Mouse (Mus musculus) CH12.LX (cell line): ENCODE results near the gene Gm20388. TPM values are rescaled to one million over a fixed set of nuclear protein-coding genes. Genes with fewer than 3 reads are reported as not detected.
A peak's percentile ranks its signal among the peaks of the same experiment; 100 is the strongest.

Experiments used
- DNase-seq: peaks from one replicate; pipeline ENCODE4 v3.0.0-alpha.2; 2013; ENCODE audit errors: extremely low read depth
- H3K27ac ChIP-seq: 2 replicates; pipeline ENCODE4 v1.5.1; 2012; ENCODE audit warnings: low read depth, mild to moderate bottlenecking, control low read depth, moderate library complexity; ENCODE audit not compliant: insufficient read depth
- H3K27me3 ChIP-seq: replicated peaks from 2 replicates; pipeline ENCODE3; 2012; ENCODE audit warnings: inconsistent platforms
- H3K36me3 ChIP-seq, 2 experiments: replicated peaks in 1 of 2; 2 replicates each; pipeline versions ENCODE3 to v1.6.1; 2012; ENCODE audit warnings: inconsistent platforms in 1 of 2, low read length in 1 of 2, mild to moderate bottlenecking in 1 of 2, mixed read lengths in 1 of 2, moderate library complexity in 1 of 2; ENCODE audit not compliant: control insufficient read depth in 1 of 2, insufficient read depth in 1 of 2
- H3K4me1 ChIP-seq, 2 experiments: 2 replicates each; pipeline ENCODE4 v1.6.1; 2012; ENCODE audit warnings: inconsistent platforms in 1 of 2, moderate library complexity in 1 of 2; ENCODE audit not compliant: insufficient read depth in 2 of 2, control insufficient read depth in 1 of 2
- H3K4me2 ChIP-seq: 2 replicates; pipeline ENCODE4 v1.6.1; 2012; ENCODE audit warnings: low read depth, mild to moderate bottlenecking, control low read depth; ENCODE audit not compliant: poor library complexity, insufficient read depth, severe bottlenecking
- H3K4me3 ChIP-seq, 3 experiments: fragments of 150-350 bp in 1 of 3; sonication (generic) in 1 of 3; replicated peaks in 1 of 3; 2 replicates each; pipeline versions ENCODE3 to v1.5.1; 2011 to 2012; ENCODE audit warnings: low read depth in 2 of 3, low read length in 2 of 3, mild to moderate bottlenecking in 2 of 3, moderate library complexity in 2 of 3, control low read depth in 1 of 3, improper control_type of control experiment in 1 of 3, inconsistent platforms in 1 of 3, mixed read lengths in 1 of 3; ENCODE audit not compliant: poor library complexity in 1 of 3
- H3K79me2 ChIP-seq: replicated peaks from 2 replicates; pipeline ENCODE4 v1.6.1; 2012; ENCODE audit warnings: mild to moderate bottlenecking, moderate library complexity; ENCODE audit not compliant: control insufficient read depth, poor library complexity, insufficient read depth, severe bottlenecking; ENCODE audit errors: extremely low read depth
- H3K9ac ChIP-seq: 2 replicates; pipeline ENCODE4 v1.6.1; 2012; ENCODE audit warnings: low read depth, mild to moderate bottlenecking, control low read depth, moderate library complexity; ENCODE audit not compliant: insufficient read depth
- H3K9me3 ChIP-seq: replicated peaks from 2 replicates; pipeline ENCODE3; 2012; ENCODE audit warnings: low read length, inconsistent platforms, mixed read lengths
- BHLHE40 ChIP-seq: IDR thresholded peaks from 2 replicates; pipeline ENCODE4 v1.6.1; 2011; ENCODE audit warnings: mild to moderate bottlenecking, low read depth, low read length, improper control_type of control experiment
- CHD1 ChIP-seq: IDR thresholded peaks from 2 replicates; pipeline ENCODE4 v1.6.1; 2012; ENCODE audit warnings: low read depth, low read length, improper control_type of control experiment, inconsistent platforms
- E2F4 ChIP-seq: IDR thresholded peaks from 2 replicates; pipeline ENCODE4 v1.6.1; 2011; ENCODE audit warnings: low read depth, low read length, improper control_type of control experiment; ENCODE audit not compliant: insufficient replicate concordance
- ELF1 ChIP-seq: IDR thresholded peaks from 2 replicates; pipeline ENCODE4 v1.6.1; 2014; ENCODE audit warnings: low read depth, mild to moderate bottlenecking, inconsistent platforms, low read length, improper control_type of control experiment
- ETS1 ChIP-seq: conservative IDR thresholded peaks from 2 replicates; pipeline ENCODE4 v1.6.1; 2012; ENCODE audit warnings: low read depth, mild to moderate bottlenecking, inconsistent platforms, low read length, improper control_type of control experiment, moderate library complexity
- GABPA ChIP-seq: IDR thresholded peaks from 2 replicates; pipeline ENCODE4 v1.6.1; 2012; ENCODE audit warnings: low read depth, low read length, improper control_type of control experiment, inconsistent platforms; ENCODE audit not compliant: insufficient replicate concordance
- JUND ChIP-seq: conservative IDR thresholded peaks from 2 replicates; pipeline ENCODE4 v1.6.1; 2011; ENCODE audit warnings: low read depth, low read length, improper control_type of control experiment
- KAT2A ChIP-seq: IDR thresholded peaks from 2 replicates; pipeline ENCODE4 v1.6.1; 2012; ENCODE audit warnings: low read length, improper control_type of control experiment, inconsistent platforms; ENCODE audit not compliant: insufficient replicate concordance
- NELFE ChIP-seq: IDR thresholded peaks from 2 replicates; pipeline ENCODE4 v1.6.1; 2011; ENCODE audit warnings: low read depth, low read length, improper control_type of control experiment
- PAX5 ChIP-seq: IDR thresholded peaks from 2 replicates; pipeline ENCODE4 v1.6.1; 2012; ENCODE audit warnings: low read length, inconsistent platforms, mixed read lengths
- POLR2A ChIP-seq: IDR thresholded peaks from 2 replicates; pipeline ENCODE4 v1.6.1; 2011; ENCODE audit warnings: low read depth, mild to moderate bottlenecking, improper control_type of control experiment, low read length
- SIN3A ChIP-seq: IDR thresholded peaks from 2 replicates; pipeline ENCODE4 v1.6.1; 2012; ENCODE audit warnings: low read length, improper control_type of control experiment, inconsistent platforms
- SMC3 ChIP-seq: IDR thresholded peaks from 2 replicates; pipeline ENCODE4 v1.6.1; 2011; ENCODE audit warnings: low read depth, low read length, improper control_type of control experiment
- TBP ChIP-seq: conservative IDR thresholded peaks from 2 replicates; pipeline ENCODE4 v1.6.1; 2011; ENCODE audit warnings: low read depth, low read length, improper control_type of control experiment
- TCF12 ChIP-seq: IDR thresholded peaks from 2 replicates; pipeline ENCODE4 v1.6.1; 2014; ENCODE audit warnings: low read depth, mild to moderate bottlenecking, inconsistent platforms, low read length, improper control_type of control experiment
- ZC3H11A ChIP-seq: IDR thresholded peaks from 2 replicates; pipeline ENCODE4 v1.6.1; 2012; ENCODE audit warnings: low read depth, mild to moderate bottlenecking, inconsistent platforms, low read length, improper control_type of control experiment
- dilution Hi-C: fragments of 300-500 bp; cut with MboI; formaldehyde crosslinking; loops from 2 replicates; pipeline ENCODE4 v1.14.3; 2020; ENCODE audit warnings: low sequenced_read_pairs; ENCODE audit not compliant: extremely low pct_unique_long_range_greater_than_20kb, extremely low pct_ligation_motif_present
- in situ Hi-C: fragments of 300-500 bp; cut with MboI; formaldehyde crosslinking; loops from 3 replicates; pipeline ENCODE4 v1.14.3; 2019; ENCODE audit warnings: low sequenced_read_pairs, low pct_ligation_motif_present, low pct_unique_long_range_greater_than_20kb, mixed read lengths
- polyA plus RNA-seq: library from polyadenylated mRNA; unstranded; fragments of >175 nt; gene quantifications from 2 replicates; pipeline ENCODE4 v1.2.1, GENCODE M21; 2012; ENCODE audit warnings: low read depth; ENCODE audit not compliant: insufficient read length
- total RNA-seq, 2 experiments: library from RNA; depleted of rRNA; stranded (reverse); fragments of 300-350 nt in 1 of 2; fragments of >200 nt in 1 of 2; gene quantifications; 2 replicates each; pipeline ENCODE4 v1.2.3; 2012 to 2014

Gene Gm20388
- total and polyA plus RNA-seq, 3 experiments: 14.8 to 26.3 (median 22.2) TPM

DNA sequence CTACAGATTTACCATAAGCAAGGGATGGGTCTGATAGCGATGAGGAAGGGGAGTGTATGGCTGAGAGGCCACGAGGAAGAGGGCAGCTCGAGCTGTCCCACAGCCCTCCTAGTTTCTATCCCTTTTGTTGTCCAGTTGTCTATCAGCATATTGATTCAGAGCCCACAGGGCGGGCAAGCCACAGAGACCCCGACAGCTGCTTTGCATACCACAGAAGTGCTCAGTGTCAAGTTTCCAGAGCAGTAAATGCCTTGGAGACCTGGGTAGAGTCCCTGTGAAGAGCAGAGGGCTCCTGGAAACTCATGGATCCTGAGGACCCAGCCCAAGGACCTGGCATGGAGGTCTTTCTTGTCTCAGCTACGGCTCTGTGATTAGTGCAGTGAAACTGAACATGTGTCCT, 3172.4 kb downstream of the Gm20388 start:
- H3K9ac ChIP-seq: no peak overlapping the region
- H3K79me2 ChIP-seq: no peaks in the 10 kb centered on the region
- no peaks in the 10 kb centered on the region for H3K27me3 ChIP-seq
- H3K4me2 ChIP-seq: no peak overlapping the region
- TF ChIP-seq TBP: no peak
- no peak for TF ChIP-seq CHD1
- no peak overlapping the region for H3K4me3 ChIP-seq
- peak; percentile 25 for DNase-seq
- dilution Hi-C loops: no loop called here
- in situ Hi-C loops: no loop called here
- H3K27ac ChIP-seq: no peak overlapping the region
- no peaks in the 10 kb centered on the region for H3K9me3 ChIP-seq
- peaks cover 50 to 89% of the 10 kb centered on the region in 2 experiments for H3K36me3 ChIP-seq
- H3K4me1 ChIP-seq: peaks cover 5 to 10% of the 10 kb centered on the region in 2 experiments

DNA sequence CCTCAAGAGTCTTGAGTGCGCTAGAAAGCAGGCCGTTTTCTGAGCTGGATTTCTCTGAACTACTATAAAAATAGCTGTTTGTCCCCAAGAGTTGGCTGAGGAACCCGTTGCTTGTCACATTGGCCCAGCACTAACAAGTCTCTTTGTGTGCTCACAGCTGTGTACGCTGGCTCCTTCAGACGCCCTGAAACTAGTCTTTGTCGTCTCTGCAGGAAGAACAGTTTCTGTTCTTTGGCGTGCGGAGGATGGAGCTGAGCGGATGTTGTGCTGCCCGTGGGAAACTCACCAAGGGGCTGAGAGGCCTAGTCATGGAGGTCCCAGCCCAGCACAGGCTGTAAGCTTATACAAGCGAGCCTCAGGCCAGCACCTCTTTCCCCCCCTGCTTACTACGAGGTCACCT, 3173.0 kb downstream of the Gm20388 start:
- no peak overlapping the region for H3K27ac ChIP-seq
- no peaks in the 10 kb centered on the region for H3K27me3 ChIP-seq
- H3K4me2 ChIP-seq: no peak overlapping the region
- TF ChIP-seq SMC3: no peak
- no peak for TF ChIP-seq E2F4
- no peak for TF ChIP-seq ETS1
- TF ChIP-seq POLR2A: no peak
- TF ChIP-seq ELF1: no peak
- TF ChIP-seq SIN3A: no peak
- TF ChIP-seq TBP: no peak
- TF ChIP-seq KAT2A: no peak
- no peak for TF ChIP-seq NELFE
- no peak for TF ChIP-seq ZC3H11A
- TF ChIP-seq BHLHE40: no peak
- no peak for TF ChIP-seq GABPA
- TF ChIP-seq, all 38 proteins: peak for 0
- Histone ChIP-seq H3K9me3 (no peaks in the 10 kb centered on the region), H3K9ac (no peak overlapping the region), H3K4me1 (peaks cover 5 to 10% of the 10 kb centered on the region in 2 experiments), H3K4me3 (no peak overlapping the region), H3K79me2 (no peaks in the 10 kb centered on the region), H3K36me3 (peaks cover 50 to 92% of the 10 kb centered on the region in 2 experiments)
- dilution Hi-C loops (no loop called here), in situ Hi-C loops (no loop called here)
- DNase-seq: no peak

DNA sequence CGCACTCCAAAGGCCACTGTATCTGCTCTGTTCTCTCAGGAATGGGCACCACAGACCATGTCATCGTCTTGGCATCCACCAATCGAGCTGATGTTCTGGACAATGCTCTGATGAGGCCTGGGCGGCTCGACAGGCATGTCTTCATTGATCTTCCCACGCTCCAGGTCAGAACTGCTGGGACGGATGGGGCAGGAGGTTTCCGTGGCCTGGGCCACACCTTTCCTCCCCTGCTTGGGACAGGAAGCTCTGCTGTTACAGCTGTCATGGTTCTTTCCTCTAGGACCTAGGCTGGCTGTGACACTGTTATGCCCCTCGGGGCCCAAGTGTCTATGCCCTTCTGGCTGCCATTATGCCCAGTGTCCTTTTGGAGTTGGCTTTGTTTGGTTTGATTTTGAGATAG, 3176.6 kb downstream of the Gm20388 start:
- in situ Hi-C loops (no loop called here), dilution Hi-C loops (no loop called here)
- Histone ChIP-seq H3K27me3 (no peaks in the 10 kb centered on the region), H3K9ac (no peak overlapping the region), H3K36me3 (peaks cover 51 to 94% of the 10 kb centered on the region in 2 experiments), H3K4me3 (no peak overlapping the region), H3K9me3 (no peaks in the 10 kb centered on the region), H3K4me1 (peaks cover 5 to 10% of the 10 kb centered on the region in 2 experiments), H3K27ac (no peak overlapping the region), H3K4me2 (no peak overlapping the region), H3K79me2 (no peaks in the 10 kb centered on the region)
- no peak for DNase-seq
- TF ChIP-seq ETS1 (no peak), PAX5 (no peak), TCF12 (no peak), JUND (no peak), KAT2A (no peak)
